Mouse (Mus musculus) bone marrow, adult 2 months (tissue): ENCODE measurements at regions not wholly inside any gene's neighbourhood (a gene's known extent, or its start where the extent isn't known, plus 50 kb on each side); places are given as distances from the start of the nearest gene placed in this dataset.

Experiments
- H3K27ac ChIP-seq: fragments of 200-500 bp; 2 replicates; pipeline ENCODE4 v1.5.1; 2012; ENCODE audit warnings: low read depth, mild to moderate bottlenecking, control low read depth, inconsistent platforms, low read length; ENCODE audit not compliant: control insufficient read depth, poor library complexity, insufficient read depth
- H3K4me1 ChIP-seq: fragments of 200-500 bp; 2 replicates; pipeline ENCODE4 v1.6.1; 2011; ENCODE audit warnings: low read length; ENCODE audit not compliant: control insufficient read depth, insufficient read depth
- H3K4me3 ChIP-seq: fragments of 200-500 bp; replicated peaks from 2 replicates; pipeline ENCODE3; 2011; ENCODE audit warnings: mild to moderate bottlenecking, low read depth, low read length, control low read depth; ENCODE audit not compliant: control insufficient read depth
- CTCF ChIP-seq: fragments of 200-500 bp; IDR thresholded peaks from 2 replicates; pipeline ENCODE4 v1.5.1; 2011; ENCODE audit warnings: low read length, control low read depth; ENCODE audit not compliant: control insufficient read depth, insufficient read depth
- POLR2A ChIP-seq: fragments of 200-500 bp; IDR thresholded peaks from 2 replicates; pipeline ENCODE4 v1.6.1; 2011; ENCODE audit warnings: low read depth, mild to moderate bottlenecking, control low read depth, low read length, borderline replicate concordance; ENCODE audit not compliant: control insufficient read depth
- WGBS: fragments of 180-500 bp; shearing (Covaris S2); methylation state at CpG from one replicate; pipeline ENCODE4 v1.1.7; 2018; 5-methylcytosine and 5-hydroxymethylcytosine counted together

DNA sequence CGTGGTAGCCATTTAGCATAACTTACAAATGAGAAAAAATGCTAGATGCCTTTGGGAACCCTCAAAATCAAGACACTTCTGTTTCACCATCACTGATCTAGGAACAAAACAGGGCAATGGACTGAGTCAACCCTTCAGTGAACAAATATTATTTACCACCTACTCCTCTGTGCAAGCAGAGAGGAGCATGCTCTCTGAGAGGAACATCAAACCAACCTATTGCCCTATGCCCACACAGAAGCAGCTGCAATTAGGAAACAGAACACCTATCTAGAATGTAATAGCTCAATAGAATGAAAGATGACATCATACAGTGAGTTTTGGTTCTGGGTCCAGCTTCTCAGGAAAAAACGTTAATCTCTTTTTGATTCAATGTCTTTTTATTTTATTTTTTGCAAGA is 69.0 kb upstream of the Nrip1 start:
- TF ChIP-seq POLR2A = no peak
- TF ChIP-seq CTCF = no peak
- Histone ChIP-seq H3K4me1 (no peaks in the 10 kb centered on the region), H3K27ac (no peak overlapping the region), H3K4me3 (no peak overlapping the region)
- WGBS = 41% methylated on average over 2 of the region's 2 CpGs

DNA sequence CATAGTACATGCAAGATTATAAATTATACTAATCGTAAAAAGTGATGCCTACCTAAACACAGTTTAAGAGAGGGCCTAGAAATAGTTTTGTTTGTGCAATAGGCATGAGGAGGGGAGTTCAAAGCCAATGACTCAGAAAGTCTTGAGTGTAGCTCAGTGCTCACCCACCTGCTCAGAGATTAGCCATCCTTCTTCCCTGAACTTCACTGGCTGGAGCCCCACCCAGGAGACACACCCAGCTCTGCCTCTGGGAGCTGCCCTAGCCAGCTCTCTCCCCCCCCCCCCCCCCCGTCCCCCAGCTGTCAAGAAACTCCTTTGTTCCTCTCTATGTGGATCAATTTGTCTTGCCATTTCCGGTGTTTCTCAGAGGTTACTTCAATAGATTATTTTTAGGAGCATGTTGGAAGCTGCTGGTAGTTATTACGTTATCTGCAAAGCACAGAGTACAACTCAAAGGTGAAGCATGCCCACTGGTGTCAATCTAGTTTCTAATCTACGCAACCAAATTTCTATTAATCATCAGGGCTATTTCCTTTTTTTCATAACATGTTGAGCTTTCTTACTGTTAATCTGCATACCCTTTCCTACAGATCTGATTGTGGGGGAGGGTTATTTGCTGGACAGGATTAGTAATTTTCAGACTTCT is 68.3 kb upstream of the Nrip1 start:
- TF ChIP-seq POLR2A (no peak), CTCF (no peak)
- Histone ChIP-seq H3K4me1 (no peaks in the 10 kb centered on the region), H3K4me3 (no peak overlapping the region), H3K27ac (no peak overlapping the region)
- 14% methylated on average over 5 of the region's 5 CpGs for WGBS

DNA sequence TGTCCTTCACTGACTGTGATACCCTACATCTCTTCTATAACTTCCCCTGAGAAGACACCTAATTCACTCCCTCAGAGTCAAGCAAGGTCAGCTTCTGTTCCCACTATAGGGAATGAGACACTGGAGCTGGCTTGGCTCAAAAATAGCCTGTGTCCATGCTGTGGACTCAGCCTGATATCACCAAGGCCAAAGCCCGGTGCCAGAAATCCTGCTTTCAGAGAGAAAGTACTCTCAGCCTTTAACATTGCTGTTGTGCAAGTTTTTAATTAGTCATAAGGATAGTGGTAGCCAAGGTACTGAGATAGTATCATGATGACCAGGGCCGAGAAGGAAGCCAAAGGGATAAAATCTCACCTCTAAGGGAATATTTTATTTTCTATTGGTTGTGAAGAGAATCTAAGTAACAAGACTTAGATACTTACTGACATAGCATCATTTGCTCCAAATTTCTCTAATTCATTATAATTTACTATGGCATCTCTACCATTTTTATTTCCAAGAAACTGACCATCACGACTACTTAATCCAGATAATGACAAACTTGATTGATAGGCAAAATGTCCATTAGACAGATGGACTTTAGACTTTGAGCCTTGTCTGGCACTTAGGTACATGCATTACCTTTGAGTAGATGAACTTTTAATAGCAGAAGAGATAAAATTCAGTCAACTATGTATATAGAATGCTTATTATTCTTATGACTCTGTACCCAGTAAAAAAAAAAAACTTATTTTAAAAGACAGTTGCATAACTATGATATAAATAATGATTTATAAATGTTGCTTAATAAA is 64.7 kb upstream of the Nrip1 start:
- Histone ChIP-seq H3K27ac (no peak overlapping the region), H3K4me1 (no peaks in the 10 kb centered on the region), H3K4me3 (no peak overlapping the region)
- WGBS = 81% methylated on average over 3 of the region's 3 CpGs
- TF ChIP-seq POLR2A = no peak

DNA sequence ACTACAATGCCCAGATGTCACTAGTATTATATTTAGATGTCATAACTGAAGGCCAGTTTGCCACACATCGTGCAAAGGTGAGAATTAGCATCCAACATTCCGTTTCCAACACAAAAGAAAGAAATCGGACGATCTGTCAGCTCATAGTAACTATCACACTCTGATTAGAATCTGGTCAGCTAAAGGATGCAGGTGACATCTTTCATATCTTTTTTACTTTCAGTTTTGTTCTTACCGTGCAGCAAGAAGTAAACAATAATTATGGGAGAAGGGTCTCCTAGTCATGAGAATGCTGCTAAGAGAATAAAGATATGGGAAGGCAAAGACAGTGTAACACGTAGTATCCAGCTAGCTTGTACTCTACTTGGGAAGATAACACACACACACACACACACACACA is 62.7 kb upstream of the Nrip1 start:
- no peak overlapping the region for H3K27ac ChIP-seq
- 69% methylated on average over 6 of the region's 6 CpGs for WGBS
- no peaks in the 10 kb centered on the region for H3K4me1 ChIP-seq
- TF ChIP-seq CTCF = no peak
- no peak for TF ChIP-seq POLR2A
- no peak overlapping the region for H3K4me3 ChIP-seq

DNA sequence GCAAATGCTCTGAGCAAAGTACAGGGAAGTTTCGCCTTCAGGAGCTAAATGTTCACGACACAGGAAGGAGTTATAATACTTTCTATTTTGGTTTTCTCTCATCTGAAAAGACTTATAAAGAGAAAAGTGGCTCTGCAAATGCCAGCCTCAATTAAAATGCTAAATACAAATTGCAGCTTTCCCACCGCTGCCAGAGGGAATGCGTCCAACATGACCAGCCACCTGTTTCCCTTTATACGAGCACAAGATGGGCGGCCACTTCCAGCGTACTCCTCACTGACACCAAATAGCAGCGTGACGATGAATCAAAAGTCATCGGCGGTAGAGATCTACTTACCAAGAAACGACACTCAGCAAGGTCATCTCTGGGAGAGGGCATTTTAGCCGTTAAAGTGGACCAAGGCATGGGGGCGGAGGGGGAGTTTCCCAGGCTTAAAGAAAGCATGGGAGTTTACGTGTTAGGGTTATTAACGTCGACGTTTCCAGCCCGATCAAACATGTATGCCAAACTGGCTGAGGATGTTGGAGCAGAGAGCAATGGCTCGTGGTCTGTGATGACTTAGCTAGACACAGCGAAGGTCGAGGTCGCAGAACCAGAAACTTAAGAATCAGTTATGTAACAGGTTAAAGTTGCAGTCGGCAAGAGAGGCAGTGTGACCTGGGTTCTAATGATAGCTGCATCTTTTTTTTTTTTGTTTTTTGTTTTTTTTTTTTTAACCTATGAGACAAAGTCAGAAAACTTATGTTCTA is 59.6 kb upstream of the Nrip1 start:
- WGBS = 62% methylated on average over 24 of the region's 24 CpGs
- TF ChIP-seq POLR2A (no peak), CTCF (no peak)
- Histone ChIP-seq H3K4me3 (no peak overlapping the region), H3K4me1 (no peaks in the 10 kb centered on the region; the same call in 1 of the 2 replicates), H3K27ac (no peak overlapping the region)

DNA sequence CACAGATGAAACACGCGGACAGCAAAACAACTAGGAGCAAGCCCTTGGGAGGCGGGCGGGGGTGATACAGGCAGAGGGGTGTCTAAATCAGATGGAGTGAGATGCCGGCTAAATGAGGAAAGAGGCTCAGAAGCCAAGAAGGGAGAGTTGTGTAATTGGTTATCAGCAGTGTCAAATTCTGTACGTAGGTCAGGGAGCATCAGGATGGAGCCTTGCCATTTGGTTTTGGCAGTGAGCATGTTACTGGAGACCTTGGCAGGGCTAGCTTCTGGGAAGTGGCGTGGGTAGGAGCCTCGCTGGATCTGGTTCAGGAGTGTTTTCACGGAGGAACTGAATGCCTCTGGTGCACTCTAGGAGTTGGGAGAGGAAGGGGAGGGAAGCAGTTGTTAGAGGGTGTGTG is 58.7 kb upstream of the Nrip1 start:
- no peaks in the 10 kb centered on the region; the same call in 1 of the 2 replicates for H3K4me1 ChIP-seq
- H3K4me3 ChIP-seq = no peak overlapping the region
- TF ChIP-seq POLR2A (no peak), CTCF (no peak)
- H3K27ac ChIP-seq = no peak overlapping the region
- 77% methylated on average over 9 of the region's 9 CpGs for WGBS

DNA sequence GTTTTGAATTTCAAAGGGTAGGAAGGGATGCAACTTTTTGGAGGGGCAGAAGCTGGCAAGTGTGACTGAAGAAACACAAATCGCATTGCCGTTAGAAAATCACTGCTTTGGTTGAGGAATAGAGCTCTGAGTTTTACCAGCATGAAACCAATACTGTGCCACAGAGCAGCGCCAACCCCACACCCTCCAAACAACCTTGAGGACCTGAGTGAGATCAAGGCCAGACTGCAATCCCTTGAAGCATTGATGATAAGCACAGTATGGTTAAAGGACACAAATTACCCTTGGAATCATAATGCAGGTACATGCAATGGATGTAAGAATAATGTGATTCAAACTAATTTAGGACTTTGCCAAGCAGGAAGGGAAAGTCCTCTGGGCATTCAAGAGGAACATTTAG is 55.5 kb upstream of the Nrip1 start:
- H3K4me3 ChIP-seq = no peak overlapping the region
- no peaks in the 10 kb centered on the region; the same call in 1 of the 2 replicates for H3K4me1 ChIP-seq
- H3K27ac ChIP-seq = no peak overlapping the region
- 84% methylated on average over 3 of the region's 3 CpGs for WGBS
- no peak for TF ChIP-seq CTCF
- TF ChIP-seq POLR2A = no peak

DNA sequence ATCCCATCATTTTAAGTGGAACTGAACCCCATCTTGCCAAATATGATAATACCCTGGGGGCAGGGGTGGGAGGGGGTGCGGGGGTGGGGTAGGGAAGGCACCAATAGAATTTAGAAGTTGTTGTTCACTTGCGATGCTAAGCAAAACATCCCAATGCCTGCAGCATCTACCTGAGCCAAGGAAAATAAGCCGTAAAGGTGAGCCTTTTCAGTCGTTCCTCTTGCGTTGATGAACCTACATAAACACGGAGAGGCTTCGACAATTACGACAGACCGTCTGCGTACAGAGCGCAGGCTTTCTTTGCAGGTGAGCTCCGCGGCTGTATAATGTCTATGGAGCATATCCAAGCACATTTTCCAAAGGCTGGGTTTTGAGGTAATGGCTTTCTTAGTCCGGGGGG is 50.3 kb upstream of the Nrip1 start:
- 88% methylated on average over 14 of the region's 14 CpGs for WGBS
- TF ChIP-seq POLR2A = no peak
- H3K27ac ChIP-seq = no peak overlapping the region
- no peaks in the 10 kb centered on the region for H3K4me1 ChIP-seq
- H3K4me3 ChIP-seq = no peak overlapping the region
